Mouse (Mus musculus): ENCODE measurements around the gene Rbpj.

Rbpj gene

GRCm38 (mm10) chr5:53465883-53466282 lies at the start of gene Rbpj:
Gene Rbpj (plus strand): TSS chr5:53466152.
- in situ Hi-C loops (cut with MboI; ENCODE audit: low pct_unique_long_range_greater_than_20kb in 1 of 2, low sequenced_read_pairs in 2 of 2, unreplicated experiment in 1 of 2): no loop called here

GRCm38 (mm10) chr5:53420777-53421176 lies 45.2 kb upstream of the Rbpj start:
- in situ Hi-C loops (cut with MboI; ENCODE audit: low pct_unique_long_range_greater_than_20kb in 1 of 2, low sequenced_read_pairs in 2 of 2, unreplicated experiment in 1 of 2): no loop called here

GRCm38 (mm10) chr5:53421291-53421690 lies 44.7 kb upstream of the Rbpj start:
- in situ Hi-C loops (cut with MboI; ENCODE audit: low pct_unique_long_range_greater_than_20kb in 1 of 2, low sequenced_read_pairs in 2 of 2, unreplicated experiment in 1 of 2): no loop called here

DNA sequence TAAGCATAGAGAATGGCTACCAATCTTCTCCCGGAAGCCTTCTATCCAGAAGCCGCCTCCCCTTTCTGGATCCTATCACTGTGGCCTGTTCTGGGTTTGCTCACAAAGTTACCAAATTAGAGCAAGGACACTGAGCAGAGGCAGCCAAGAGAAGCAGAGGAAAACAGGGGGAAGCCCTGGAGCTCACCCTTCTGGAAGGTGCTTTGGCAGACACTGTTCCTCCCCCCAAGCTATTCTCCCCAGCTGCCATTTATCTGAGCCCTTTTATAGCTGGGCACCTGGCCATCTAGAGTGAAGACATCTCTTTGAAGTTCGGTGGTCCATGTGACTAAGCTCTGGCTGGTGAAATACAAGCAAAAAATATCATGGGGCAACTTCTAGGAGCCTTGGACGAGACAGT lies 38.5 kb upstream of the Rbpj start:
- in situ Hi-C loops (cut with MboI; ENCODE audit: low pct_unique_long_range_greater_than_20kb in 1 of 2, low sequenced_read_pairs in 2 of 2, unreplicated experiment in 1 of 2): no loop called here

GRCm38 (mm10) chr5:53429683-53430477 lies 36.1 kb upstream of the Rbpj start:
- in situ Hi-C loops (cut with MboI; ENCODE audit: low pct_unique_long_range_greater_than_20kb in 1 of 2, low sequenced_read_pairs in 2 of 2, unreplicated experiment in 1 of 2): no loop called here

DNA sequence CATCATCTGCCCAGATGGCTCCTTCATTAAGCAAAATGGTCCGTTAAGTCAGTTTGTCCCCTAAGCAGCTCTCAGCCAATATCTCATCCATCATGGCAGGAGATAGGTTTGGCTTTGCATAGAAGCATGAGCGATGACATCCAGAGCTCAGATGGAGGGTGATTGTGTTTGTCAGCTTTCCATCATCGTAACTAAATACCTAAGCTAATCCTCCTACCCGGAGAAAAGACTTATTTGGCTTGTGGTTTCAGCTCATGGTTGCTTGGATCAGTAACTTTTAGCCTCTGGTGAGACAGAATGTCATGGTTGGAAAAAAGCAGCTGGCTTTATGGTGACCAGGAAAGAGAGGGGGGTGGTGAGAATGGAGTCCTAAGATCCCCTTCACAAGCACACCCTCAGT lies 33.5 kb upstream of the Rbpj start:
- in situ Hi-C loops (cut with MboI; ENCODE audit: low pct_unique_long_range_greater_than_20kb in 1 of 2, low sequenced_read_pairs in 2 of 2, unreplicated experiment in 1 of 2): no loop called here

DNA sequence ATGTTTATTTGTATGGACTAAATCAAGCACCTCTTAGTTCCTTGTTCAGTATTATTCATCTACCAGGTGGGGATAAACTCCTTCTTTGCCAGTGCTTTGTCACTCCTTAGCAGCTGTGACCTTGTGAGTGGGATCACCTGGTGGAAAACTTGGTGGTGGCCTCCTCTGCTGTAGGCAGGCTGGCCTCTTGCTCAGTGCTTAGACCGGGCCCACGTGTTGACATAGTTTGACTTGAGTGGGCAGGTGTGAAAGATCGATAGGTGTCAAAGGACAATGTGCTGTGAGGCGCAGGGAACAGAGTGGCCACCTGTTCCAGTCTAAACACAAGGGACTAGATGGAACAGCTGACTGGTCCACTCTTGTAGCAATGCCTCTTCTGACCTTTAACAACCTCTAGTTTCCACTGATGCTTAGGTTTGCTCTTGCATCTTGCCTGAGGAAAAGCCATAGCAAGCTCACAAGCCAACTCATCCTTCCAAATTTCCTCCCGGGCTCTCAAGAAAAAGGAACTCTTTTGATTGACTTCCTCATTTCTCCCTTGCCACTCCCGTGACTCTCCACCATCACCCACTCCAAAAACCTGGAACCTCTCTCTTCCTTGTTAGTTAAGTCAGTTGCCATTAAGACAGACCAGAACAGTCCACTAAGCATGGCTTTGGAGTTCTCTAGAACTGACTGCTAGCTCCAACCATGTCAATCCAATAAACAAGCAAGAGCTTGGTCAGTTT lies 28.9 kb upstream of the Rbpj start:
- in situ Hi-C loops (cut with MboI; ENCODE audit: low pct_unique_long_range_greater_than_20kb in 1 of 2, low sequenced_read_pairs in 2 of 2, unreplicated experiment in 1 of 2): no loop called here

GRCm38 (mm10) chr5:53437767-53438166 lies 28.2 kb upstream of the Rbpj start:
- in situ Hi-C loops (cut with MboI; ENCODE audit: low pct_unique_long_range_greater_than_20kb in 1 of 2, low sequenced_read_pairs in 2 of 2, unreplicated experiment in 1 of 2): no loop called here

GRCm38 (mm10) chr5:53438268-53438667 lies 27.7 kb upstream of the Rbpj start:
- in situ Hi-C loops (cut with MboI; ENCODE audit: low pct_unique_long_range_greater_than_20kb in 1 of 2, low sequenced_read_pairs in 2 of 2, unreplicated experiment in 1 of 2): no loop called here

DNA sequence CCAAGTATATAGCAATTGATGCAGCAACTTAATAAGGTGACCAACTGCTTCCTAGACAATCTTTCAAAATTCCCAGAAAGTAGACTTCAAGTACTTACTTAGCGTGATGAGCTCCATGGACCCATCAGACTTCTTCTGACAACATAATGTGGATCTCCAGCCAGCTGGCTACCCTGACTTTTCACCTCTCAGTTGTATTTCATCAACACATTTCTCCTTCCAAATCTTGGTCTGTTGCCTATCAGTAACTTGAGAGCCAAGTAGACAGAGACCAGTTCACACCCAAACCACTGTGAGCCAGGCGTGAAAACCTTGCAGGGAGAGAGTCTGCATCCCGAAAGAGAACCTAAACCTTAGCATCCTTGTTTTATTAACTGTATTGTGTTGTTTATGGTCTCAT lies 26.3 kb upstream of the Rbpj start:
- in situ Hi-C loops (cut with MboI; ENCODE audit: low pct_unique_long_range_greater_than_20kb in 1 of 2, low sequenced_read_pairs in 2 of 2, unreplicated experiment in 1 of 2): no loop called here

DNA sequence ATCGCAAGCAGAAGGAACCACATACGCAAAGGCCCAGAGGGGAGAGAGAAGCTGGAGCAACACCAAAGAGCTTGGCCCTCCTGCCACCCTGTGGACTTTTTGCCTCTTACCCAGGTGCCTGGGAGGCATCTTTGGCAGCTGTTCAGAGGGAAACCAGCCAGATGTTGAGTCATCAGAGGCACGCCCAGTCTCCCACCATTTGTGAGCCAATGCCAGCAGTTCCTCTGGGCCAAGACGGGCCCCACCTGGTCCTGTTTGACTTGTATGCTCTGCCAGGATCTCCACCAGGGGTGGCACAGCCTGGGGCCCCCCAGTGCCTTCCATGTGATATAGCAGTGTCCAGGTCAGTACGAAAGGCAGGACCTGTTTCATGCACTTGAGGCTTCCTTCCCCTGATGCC lies 21.9 kb upstream of the Rbpj start:
- in situ Hi-C loops (cut with MboI; ENCODE audit: low pct_unique_long_range_greater_than_20kb in 1 of 2, low sequenced_read_pairs in 2 of 2, unreplicated experiment in 1 of 2): no loop called here

DNA sequence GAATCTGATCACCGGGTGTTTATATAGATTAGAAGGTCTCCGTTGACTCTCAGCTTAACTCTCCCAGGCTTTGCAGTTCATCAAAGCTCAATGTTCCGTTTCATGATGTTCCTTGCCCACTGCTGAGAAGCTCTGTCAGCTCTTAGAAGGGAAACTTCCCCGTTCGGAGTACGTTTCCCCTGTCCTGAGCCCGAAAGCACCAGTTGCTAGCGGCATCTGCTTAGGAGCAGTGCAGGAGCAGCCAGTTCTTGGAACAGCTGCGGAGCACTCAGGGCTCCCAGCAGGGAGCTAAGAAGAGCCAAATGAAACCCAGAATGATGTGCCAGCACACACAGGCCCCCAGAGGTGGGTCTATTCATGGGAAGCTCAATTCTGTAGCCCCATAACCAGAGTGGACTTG lies 15.0 kb upstream of the Rbpj start:
- in situ Hi-C loops (cut with MboI; ENCODE audit: low pct_unique_long_range_greater_than_20kb in 1 of 2, low sequenced_read_pairs in 2 of 2, unreplicated experiment in 1 of 2): no loop called here

GRCm38 (mm10) chr5:53451829-53452228 lies 14.1 kb upstream of the Rbpj start:
- in situ Hi-C loops (cut with MboI; ENCODE audit: low pct_unique_long_range_greater_than_20kb in 1 of 2, low sequenced_read_pairs in 2 of 2, unreplicated experiment in 1 of 2): no loop called here

GRCm38 (mm10) chr5:53452920-53453319 lies 13.0 kb upstream of the Rbpj start:
- in situ Hi-C loops (cut with MboI; ENCODE audit: low pct_unique_long_range_greater_than_20kb in 1 of 2, low sequenced_read_pairs in 2 of 2, unreplicated experiment in 1 of 2): no loop called here

- in situ Hi-C loops (cut with MboI; ENCODE audit: low pct_unique_long_range_greater_than_20kb in 1 of 2, low sequenced_read_pairs in 2 of 2, unreplicated experiment in 1 of 2): no loop called here
Observed at GRCm38 (mm10) chr5:53454706-53455105, 11.2 kb upstream of the Rbpj start.

DNA sequence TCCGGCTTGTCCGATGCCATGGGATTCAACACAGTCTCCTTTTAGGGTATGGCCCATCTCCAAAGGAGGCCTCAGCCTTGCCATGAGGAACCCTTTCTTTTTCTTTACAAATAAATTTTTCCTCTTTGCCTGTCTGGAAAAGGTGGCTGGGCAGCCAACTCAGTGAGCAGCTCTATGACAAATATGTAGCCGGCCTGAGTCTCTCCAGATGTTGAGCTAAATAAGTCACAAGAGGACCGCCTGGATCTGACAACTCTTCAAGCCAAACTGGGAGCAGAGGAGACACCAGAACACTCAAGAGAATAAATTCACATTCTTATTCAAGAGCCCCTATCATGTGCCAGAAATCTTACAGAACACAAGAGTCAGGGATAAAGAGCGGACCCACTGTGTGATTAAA lies 10.5 kb upstream of the Rbpj start:
- in situ Hi-C loops (cut with MboI; ENCODE audit: low pct_unique_long_range_greater_than_20kb in 1 of 2, low sequenced_read_pairs in 2 of 2, unreplicated experiment in 1 of 2): no loop called here

DNA sequence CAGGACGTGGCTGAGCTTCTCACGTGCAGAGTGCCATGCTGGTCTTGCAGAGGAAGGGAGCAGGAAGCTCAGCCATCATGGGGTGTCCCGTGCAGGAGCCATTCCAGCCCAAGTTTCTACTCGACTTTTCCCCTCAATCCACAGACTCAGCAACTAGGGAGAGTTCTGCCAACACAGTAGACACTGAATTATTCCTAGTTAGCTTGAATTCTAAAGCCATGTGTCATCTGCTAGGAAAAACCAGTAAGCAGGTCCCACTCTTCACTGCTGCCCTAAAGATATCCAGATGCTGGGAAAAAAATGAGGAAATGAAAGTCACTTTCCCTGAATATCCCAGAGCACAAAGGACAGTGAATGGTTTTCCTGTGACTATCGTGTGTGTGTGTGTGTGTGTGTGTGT lies 5.8 kb upstream of the Rbpj start:
- in situ Hi-C loops (cut with MboI; ENCODE audit: low pct_unique_long_range_greater_than_20kb in 1 of 2, low sequenced_read_pairs in 2 of 2, unreplicated experiment in 1 of 2): no loop called here

DNA sequence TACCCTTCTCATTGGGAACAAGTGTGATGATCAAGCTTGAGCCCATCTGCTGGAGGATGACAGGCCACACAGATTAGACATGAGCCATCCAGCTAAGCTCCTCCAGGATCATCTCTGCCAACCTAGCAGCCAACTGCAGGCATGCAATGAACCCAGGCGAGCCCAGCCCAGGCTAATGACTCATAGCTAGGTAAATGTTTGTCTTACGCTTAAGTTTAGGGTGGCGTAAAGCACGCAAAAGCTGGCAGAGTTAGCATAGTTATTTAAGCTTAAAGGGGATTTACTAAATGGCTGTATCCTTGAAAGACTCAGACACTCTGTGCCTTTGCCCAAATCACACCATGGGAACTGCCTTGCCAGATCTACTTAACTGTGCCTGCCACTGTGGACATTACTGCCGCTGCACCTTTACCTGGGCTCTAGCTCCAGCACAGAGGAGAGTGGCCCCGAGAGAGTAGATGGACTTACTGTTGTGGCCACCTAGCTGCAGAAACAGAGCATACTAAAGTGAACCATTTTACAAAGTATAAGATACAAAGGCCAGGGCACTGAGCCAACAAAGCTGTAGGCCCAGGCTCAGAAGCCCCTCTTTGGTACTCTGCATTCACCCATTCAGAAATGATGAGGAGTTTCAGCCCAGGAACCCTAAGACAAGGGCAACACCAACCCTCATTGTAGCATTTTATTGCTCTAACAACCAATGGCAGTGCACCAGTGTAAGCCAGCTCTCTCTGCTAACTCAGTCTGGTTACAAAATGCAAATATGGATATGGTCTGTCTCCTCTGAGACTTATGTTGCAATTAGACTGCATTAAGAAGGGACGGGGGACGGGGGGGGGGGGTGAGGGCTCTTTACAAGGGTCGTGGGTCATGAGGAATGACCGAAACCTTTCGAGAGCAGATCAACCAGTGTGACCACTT lies 2.6 kb upstream of the Rbpj start:
- in situ Hi-C loops (cut with MboI; ENCODE audit: low pct_unique_long_range_greater_than_20kb in 1 of 2, low sequenced_read_pairs in 2 of 2, unreplicated experiment in 1 of 2): no loop called here

Data from mouse embryonic stem cell (cell line).